Comparison of ENCODE assay signal across 8 mouse cellular contexts in genomic region chr10:79793051-79793737, GRCm38 (mm10). TPM values are rescaled to one million over a fixed set of nuclear protein-coding genes. Genes with fewer than 3 reads are reported as not detected.
A peak's percentile ranks its signal among the peaks of the same experiment; 100 is the strongest.
DNase-seq lines count a peak whose midpoint lies in the region; ATAC-seq and TF ChIP-seq lines count a peak whose summit lies in the region.

Gene Palm, plus strand, starts transcription at chr10:79793572.

- peak within 1 kb of the TSS; percentile 57 for H3K4me3 ChIP-seq in erythroblast, embryonic 14.5 days (replicated peaks)
- H3K4me3 ChIP-seq in heart, embryonic 12.5 days: peak within 1 kb of the TSS; percentile 94
- peak within 1 kb of the TSS; percentile 83 for H3K4me3 ChIP-seq in kidney, postnatal 0 days (replicated peaks; ENCODE audit: low read depth, low read length)
- H3K4me3 ChIP-seq in liver, embryonic 12.5 days: peak within 1 kb of the TSS; percentile 66

- peaks cover 29% of the 10 kb centered on the region for H3K4me1 ChIP-seq in erythroblast, embryonic 14.5 days (ENCODE audit: control insufficient read depth)
- H3K4me1 ChIP-seq in heart, embryonic 12.5 days (replicated peaks): peaks cover 24% of the 10 kb centered on the region
- H3K4me1 ChIP-seq in kidney, postnatal 0 days (replicated peaks; ENCODE audit: insufficient read depth, low read length): peaks cover 15% of the 10 kb centered on the region
- peaks cover 58% of the 10 kb centered on the region for H3K4me1 ChIP-seq in liver, embryonic 12.5 days

- H3K9ac ChIP-seq in heart, embryonic 12.5 days: peak within 1 kb of the TSS; percentile 96
- H3K9ac ChIP-seq in kidney, postnatal 0 days (ENCODE audit: low read depth, low read length): peak within 1 kb of the TSS; percentile 90
- H3K9ac ChIP-seq in liver, embryonic 12.5 days: peak within 1 kb of the TSS; percentile 74

- peak; percentile 82 to 87 for DNase-seq in B cell, adult 2 months
- peak; percentile 83 to 91 for DNase-seq in adrenal gland, postnatal 36 days
- DNase-seq in kidney, postnatal 0 days (ENCODE audit: low spot score): peak; percentile 78
- DNase-seq in naive thymus-derived CD4-positive, alpha-beta T cell, adult 2 months (ENCODE audit: low read depth): peak; percentile 86
- DNase-seq in spleen, postnatal 4 days (ENCODE audit: low spot score in 2 of 2): peak; percentile 73 to 93

- 5% methylated on average over 51 of the region's 51 CpGs for WGBS in heart, embryonic 12.5 days
- WGBS in kidney, postnatal 0 days: 5% methylated on average over 51 of the region's 51 CpGs
- WGBS in liver, embryonic 12.5 days (ENCODE audit: insufficient replicate concordance): 5% methylated on average over 51 of the region's 51 CpGs

- H3K27me3 ChIP-seq in erythroblast, embryonic 14.5 days (ENCODE audit: control insufficient read depth): peaks cover 24% of the 10 kb centered on the region
- no peaks in the 10 kb centered on the region for H3K27me3 ChIP-seq in heart, embryonic 12.5 days (replicated peaks)
- no peaks in the 10 kb centered on the region for H3K27me3 ChIP-seq in kidney, postnatal 0 days (ENCODE audit: insufficient read depth, low read length)
- H3K27me3 ChIP-seq in liver, embryonic 12.5 days (replicated peaks): peaks cover 24% of the 10 kb centered on the region

- H3K27ac ChIP-seq in heart, embryonic 12.5 days (ENCODE audit: poor library complexity, severe bottlenecking): peak within 1 kb of the TSS; percentile 75
- peak within 1 kb of the TSS; percentile 92 for H3K27ac ChIP-seq in kidney, postnatal 0 days
- 0 out of 2 replicates have a peak within 1 kb of the TSS, but pooled peaks have one; percentile 3 for H3K27ac ChIP-seq in liver, embryonic 12.5 days

- peak; percentile 68 for ATAC-seq in heart, embryonic 12.5 days (ENCODE audit: insufficient number of reproducible peaks, low FRiP score)
- ATAC-seq in kidney, postnatal 0 days (replicated peaks; ENCODE audit: low FRiP score, low read depth): peak; percentile 79
- ATAC-seq in liver, embryonic 12.5 days: peak; percentile 18; the same call in 1 of the 2 replicates

- H3K9me3 ChIP-seq in erythroblast, embryonic 14.5 days (ENCODE audit: control insufficient read depth, low read length): no peaks in the 10 kb centered on the region
- H3K9me3 ChIP-seq in heart, embryonic 12.5 days (replicated peaks): no peaks in the 10 kb centered on the region
- no peaks in the 10 kb centered on the region for H3K9me3 ChIP-seq in kidney, postnatal 0 days (replicated peaks; ENCODE audit: low read length)
- no peaks in the 10 kb centered on the region for H3K9me3 ChIP-seq in liver, embryonic 12.5 days (replicated peaks)

- peak; percentile 78 for TF ChIP-seq CTCF in kidney, postnatal 0 days (IDR thresholded peaks at IDR 0.05; ENCODE audit: low read depth)

- peak within 1 kb of the TSS; percentile 93 for H3K4me2 ChIP-seq in heart, embryonic 12.5 days
- peak within 1 kb of the TSS; percentile 96 for H3K4me2 ChIP-seq in kidney, postnatal 0 days (ENCODE audit: low read length)
- peak within 1 kb of the TSS; percentile 89 for H3K4me2 ChIP-seq in liver, embryonic 12.5 days

- H3K36me3 ChIP-seq in erythroblast, embryonic 14.5 days (ENCODE audit: control insufficient read depth): no peaks in the 10 kb centered on the region
- 0 out of 2 replicates have a peak, but pooled peaks cover 2% of the 10 kb centered on the region for H3K36me3 ChIP-seq in heart, embryonic 12.5 days
- H3K36me3 ChIP-seq in kidney, postnatal 0 days (ENCODE audit: insufficient read depth, low read length): no peaks in the 10 kb centered on the region
- no peaks in the 10 kb centered on the region for H3K36me3 ChIP-seq in liver, embryonic 12.5 days

RNA-seq across cellular contexts. Expression of gene Palm, which starts in this region (rescaled TPM):
- 10 to 100 TPM; 75.4 to 93.7 TPM for total RNA-seq in adrenal gland, postnatal 36 days (2021)
- polyA plus RNA-seq in erythroblast, embryonic 14.5 days (2012): 0.34 and 0.52 TPM in 2 replicates
- polyA plus RNA-seq in heart, embryonic 12.5 days (2016; fragmentation: Nextera tagmentation; extraction: Ambion mirVana): 72.4 and 80.8 TPM in 2 replicates
- polyA plus RNA-seq in kidney, postnatal 0 days (2015; fragmentation: Nextera tagmentation; extraction: Ambion mirVana): 132 and 152 TPM in 2 replicates
- 12.4 and 13.2 TPM in 2 replicates for polyA plus RNA-seq in liver, embryonic 12.5 days (2016; fragmentation: Nextera tagmentation; extraction: Ambion mirVana)

Comparison
In these comparisons a context has a peak if more than half of its experiments do, and no peak if none do; other contexts are left out.
1. Peak in every context shown above with its lines: DNase-seq, ATAC-seq, H3K4me3 ChIP-seq and H3K27ac ChIP-seq.
2. ATAC-seq: peak in every context shown above with its lines; median percentile 79 in kidney, postnatal 0 days; 68 in heart, embryonic 12.5 days; 18 in liver, embryonic 12.5 days.
3. H3K27ac ChIP-seq: peak in every context shown above with its lines; median percentile 92 in kidney, postnatal 0 days; 75 in heart, embryonic 12.5 days; 3 in liver, embryonic 12.5 days.